Mouse (Mus musculus): ENCODE results near the gene Ift43. TPM values are rescaled to one million over a fixed set of nuclear protein-coding genes. Genes with fewer than 3 reads are reported as not detected.

The Ift43 gene
- polyA plus RNA-seq, 3 experiments from 2014 or later, result 5.0 to 7.1 (median 6.8) TPM

DNA sequence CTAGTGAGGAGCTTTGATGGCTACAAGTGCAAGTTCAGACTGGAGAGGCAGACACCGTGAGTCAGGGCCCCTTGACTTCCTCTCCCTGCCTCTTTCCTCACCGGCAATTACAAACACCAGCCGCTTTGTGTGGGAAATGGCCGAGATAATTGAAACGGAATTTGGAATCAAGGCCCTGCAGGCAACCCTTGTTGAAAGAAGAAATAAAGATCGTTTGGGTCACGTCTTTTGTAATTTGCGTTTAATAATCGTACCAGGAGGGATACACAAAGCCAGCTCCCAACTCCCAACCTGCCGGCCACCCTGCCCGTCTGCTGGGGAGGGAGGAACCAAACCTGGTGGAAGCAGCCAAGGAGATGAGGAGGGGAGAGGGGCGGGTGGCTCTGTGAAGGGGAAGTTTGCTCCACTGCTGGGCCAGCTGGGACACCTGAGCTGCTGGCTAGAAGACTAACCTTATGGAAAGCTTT is 93.2 kb downstream of the Ift43 start:
- no peak for ATAC-seq

DNA sequence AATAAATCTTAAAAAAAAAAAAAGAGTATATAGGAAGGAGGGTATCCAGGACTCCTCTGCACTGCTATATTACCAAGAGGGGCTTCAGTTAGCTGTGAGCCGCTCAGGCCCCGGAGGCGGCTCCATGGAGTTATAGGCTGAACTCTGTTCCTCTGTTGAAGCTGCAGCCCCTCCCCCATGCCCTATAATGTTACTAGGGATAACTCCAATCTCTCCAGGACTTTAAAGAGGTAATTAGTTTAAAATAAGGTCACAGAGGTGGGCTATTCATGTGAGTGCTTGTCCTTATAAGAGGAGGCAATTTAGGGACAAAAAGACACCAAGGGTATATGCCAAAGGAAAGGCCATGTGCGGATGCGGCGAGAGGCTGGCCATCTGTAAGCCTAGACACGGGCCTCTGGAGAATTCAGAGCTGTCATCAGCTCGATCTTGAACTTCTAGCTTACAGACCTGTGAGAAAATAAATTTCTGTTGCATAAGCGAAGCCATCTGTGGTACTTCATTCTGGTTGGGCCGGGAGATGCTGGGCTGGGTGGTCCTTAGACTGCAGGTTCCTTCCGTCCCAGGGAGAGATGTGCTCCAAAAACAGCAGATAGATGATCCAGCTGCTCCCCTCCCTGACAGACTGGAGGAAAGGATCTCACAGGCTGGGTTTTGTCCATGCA is 94.5 kb downstream of the Ift43 start:
- ATAC-seq, result no peak

DNA sequence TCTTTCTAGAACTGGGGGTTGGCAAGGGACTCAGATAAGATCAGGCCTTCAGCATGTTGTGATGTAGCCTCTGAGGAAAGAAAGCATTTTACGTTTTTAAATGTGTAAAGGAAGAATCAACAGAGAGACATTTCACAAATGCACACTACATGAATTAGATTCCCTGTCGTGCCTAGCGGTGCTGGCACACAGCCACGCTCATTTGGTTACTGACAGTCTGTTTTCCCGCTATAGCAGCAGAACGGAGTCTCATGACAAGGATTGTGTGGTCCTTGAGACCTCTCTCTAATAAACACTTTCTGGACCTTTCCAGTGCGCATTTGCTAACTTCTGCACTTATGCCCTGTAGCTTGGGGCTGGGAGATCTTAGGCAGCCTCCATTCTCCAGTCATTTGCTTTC is 96.9 kb downstream of the Ift43 start:
- no peak for ATAC-seq

DNA sequence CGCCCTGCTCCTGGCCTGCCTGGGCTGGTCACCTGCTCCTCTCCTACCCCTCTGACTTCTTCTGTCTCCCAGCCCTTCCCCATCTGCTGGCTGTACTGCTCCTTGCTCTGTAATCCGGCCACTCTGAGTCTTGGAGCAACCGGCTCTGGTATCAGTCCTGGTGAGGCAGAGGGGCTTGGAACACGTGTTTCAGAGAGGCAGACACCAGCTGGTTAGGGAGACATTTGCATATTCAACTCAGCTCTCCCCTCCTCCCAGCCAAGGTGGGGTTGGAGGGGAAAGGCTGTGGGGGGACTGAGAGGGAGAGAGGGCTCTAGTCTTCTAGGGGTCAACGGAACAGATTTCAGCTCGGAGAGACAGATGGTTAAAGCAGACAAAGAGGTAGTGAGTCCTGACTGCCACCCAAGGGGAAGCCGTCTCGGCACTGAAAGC is 99.0 kb downstream of the Ift43 start:
- ATAC-seq, result no peak

DNA sequence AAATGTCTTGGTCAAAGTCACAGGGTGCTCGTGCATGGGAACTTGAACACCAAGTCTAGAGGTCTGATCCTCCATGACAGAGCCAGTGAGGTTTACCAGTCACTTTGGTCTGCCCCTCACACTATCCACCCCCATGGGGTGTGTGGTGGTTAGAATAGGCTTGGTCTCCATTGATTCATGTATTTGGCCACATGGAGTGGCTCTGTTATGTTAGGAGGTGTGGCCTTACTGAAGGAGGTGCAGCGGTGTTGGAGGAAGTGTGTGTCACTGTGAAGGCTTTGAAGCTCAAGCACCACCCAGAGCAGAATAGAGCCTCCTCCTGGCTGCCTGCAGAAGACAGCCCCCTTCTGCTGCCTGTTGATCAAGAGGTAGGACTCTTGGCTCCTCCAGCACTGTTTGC is 99.5 kb downstream of the Ift43 start:
- no peak for ATAC-seq

DNA sequence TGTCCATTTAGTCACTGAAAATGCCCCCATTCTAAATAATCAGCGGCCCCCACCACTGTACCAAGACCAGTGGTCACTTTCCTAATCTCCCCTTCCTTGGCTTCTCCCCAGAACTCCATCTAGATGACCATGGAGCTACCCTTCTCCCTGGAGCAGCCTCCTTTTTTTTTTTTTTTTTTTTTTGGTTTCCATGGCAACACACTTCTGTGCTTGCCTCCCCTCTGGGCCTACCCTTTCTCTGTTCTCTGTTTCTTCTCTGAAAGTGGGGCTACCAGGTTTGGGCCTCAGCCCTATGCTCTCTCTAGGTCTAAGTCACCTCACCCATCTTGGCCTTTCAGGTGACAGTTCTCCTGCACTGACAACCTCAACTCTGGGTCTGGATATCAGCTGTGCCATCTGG is 100.1 kb downstream of the Ift43 start:
- ATAC-seq, result no peak

DNA sequence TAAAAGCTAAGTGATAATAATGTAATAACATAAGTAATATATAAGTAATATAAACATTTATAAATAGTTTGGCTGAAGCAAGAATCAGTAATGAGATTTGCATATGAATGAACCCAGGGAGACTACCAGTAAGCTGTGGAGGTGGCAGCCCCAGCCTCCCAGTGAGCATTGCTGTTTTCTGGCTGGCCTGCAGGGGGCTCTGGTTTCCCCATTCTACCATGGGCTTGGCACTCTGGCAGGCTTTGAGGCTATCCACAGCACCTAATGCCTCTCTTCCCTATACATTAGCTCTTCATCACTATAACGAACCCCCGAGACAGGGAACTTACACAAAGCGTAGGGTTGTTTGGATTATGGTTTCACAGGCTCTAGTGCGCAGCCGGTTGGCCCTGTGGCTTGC is 105.8 kb downstream of the Ift43 start:
- no peak for ATAC-seq

DNA sequence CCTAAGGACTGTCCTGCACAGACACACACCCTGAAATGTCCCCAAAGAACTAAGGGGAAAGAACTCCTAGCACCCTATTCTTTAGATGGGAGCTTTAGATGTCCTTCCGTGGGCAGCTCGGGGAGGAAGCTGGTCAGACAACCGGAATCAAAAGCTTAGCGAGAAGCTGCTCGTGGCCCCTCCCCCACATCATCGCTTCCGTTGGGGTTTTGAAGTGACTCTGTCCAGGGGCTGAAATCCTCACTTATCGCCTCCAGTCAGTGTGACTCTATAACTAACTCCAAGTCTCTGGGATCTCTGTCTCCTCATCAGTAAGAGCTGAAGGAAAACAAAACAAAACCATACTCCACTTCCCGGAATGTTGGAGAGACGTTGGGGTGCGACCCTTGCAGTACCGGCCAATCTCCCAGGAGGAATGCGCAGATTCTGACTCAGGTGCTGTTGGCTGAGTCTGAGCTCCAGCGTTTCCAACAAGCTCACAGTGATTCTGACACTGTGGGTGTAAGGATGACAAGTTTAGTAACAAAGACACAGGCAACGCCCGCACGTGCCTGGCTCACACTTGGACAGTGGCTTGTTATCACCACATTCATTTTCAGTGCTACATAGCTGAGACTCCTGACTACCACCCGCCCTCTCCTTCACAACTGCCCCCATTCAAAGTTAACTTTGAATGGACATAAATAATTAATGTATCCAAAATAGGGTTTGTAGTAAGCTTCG is 107.4 kb downstream of the Ift43 start:
- no peak for ATAC-seq

DNA sequence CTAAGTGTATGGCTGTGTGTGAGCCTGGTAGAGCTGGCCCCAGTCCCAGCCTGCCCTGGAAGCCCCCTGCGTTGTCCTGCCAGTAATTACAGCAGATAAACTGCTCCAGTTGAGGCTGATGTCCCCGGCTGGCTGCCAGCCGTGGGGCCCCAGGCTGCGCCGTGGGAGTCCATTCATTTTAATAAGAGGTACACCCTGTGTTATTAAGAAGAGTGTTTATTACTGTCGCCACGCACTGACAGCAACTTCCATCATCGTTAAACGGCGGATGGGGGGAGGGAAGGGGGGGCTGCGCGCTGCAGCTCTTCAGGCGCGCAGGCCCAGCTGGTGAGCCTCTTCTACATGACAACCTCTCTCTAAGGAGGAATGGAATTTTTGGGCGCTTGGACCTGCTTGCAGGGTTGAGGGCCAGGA is 109.7 kb downstream of the Ift43 start:
- no peak for ATAC-seq

DNA sequence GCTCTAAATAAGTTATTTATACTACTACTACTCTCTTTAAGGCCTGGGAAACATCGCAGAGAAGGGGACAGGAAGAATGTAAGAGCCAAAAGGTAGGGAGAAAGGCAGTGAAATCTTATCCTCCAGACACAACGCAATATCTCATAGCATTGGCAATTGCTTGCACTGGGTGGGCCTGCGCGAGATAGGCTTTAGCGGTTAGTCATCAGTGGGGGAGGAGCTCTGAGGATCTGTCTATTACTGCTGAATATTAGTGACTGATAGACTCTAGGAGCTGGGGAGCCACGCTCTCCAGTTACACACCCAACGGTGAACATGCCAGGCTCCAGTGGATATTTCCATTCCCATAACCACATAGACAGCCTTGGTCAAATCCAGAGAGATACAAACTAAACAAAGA is 114.6 kb downstream of the Ift43 start:
- no peak for ATAC-seq

DNA sequence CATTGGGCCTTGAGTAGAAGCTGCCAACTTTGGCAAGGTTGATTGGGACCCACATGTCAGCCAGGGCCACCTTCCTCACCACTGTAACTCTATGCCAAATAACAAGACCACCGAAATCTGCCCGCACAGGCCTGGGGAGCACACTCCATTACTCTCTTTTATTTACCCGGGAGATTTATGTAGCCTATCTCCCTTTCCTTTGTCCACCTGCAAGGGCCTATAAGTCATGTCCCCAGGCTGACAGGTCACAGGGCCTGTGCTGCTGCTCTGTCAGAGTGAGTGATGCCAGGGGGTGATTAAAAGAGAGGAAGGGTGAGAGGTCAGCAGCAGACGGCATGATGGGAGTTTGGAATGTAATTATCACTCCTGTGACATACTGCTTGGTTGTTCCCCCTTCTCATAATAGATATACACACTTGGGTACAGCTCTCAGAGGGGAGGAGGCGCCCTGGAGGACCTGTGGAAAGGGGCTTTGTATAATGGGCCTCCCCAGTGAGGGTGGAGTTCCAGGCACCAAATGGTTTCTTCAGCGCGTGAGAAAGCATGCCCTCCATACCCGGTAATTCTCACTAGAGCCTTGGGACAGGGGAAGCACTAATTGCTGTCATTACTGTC is 121.2 kb downstream of the Ift43 start:
- no peak for ATAC-seq

DNA sequence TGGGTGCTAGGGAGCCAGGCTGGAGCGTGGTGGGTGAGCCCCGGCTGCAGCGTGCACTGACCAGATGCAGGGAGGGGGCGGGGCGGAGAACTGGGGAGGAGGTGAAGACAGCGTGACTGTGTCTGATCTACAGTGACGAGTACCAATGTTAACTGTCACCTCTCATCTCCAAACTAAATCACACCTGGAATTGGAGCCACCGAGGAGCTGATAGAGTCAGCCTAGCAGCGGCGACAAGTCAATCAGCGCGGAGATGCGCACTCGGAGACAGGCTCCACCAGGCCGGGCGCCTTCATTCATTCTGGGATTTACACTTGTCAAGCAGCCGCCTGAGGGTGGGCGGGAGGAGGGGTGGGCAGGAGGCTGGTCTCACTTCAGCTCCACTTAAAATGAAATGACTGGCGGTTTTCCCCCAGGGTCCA is 128.8 kb downstream of the Ift43 start:
- ATAC-seq, result no peak

Other genes starting within 250 kb of the Ift43 start
- 1 to 10 TPM in 1 of 3 experiments, under 1 TPM in 2; 0.38 to 3.5 (median 0.62) TPM for gene Tgfb3, start 3.5 kb upstream of the Ift43 start, polyA plus RNA-seq (2017; shearing (Covaris generic))
- 10 to 100 TPM; 21.2 to 22.9 (median 21.5) TPM for gene Gpatch2l, start 159.3 kb downstream of the Ift43 start, polyA plus RNA-seq (2017; shearing (Covaris generic))

All from inflammation-experienced regulatory T-cells, adult 6 months (primary cell).